Mouse (Mus musculus) midbrain, embryonic 14.5 days (tissue): ENCODE measurements around the gene Armc7. TPM values are rescaled to one million over a fixed set of nuclear protein-coding genes. Genes with fewer than 3 reads are reported as not detected.
"Not testable (repeated sequence)": the region's sequence is repeated elsewhere in the genome, so short reads cannot be mapped to it uniquely, and the experiment has no call there.

ENCODE experiments used
- ATAC-seq: fragments of 200-750 bp; cut with Nextera tagmentation; 2 replicates; pipeline ENCODE4 v1.8.0; 2017; ENCODE audit warnings: moderate number of reproducible peaks, moderate library complexity; ENCODE audit not compliant: low FRiP score, low TSS enrichment
- DNase-seq: peaks from one replicate; pipeline ENCODE4 v3.0.0-alpha.2; 2015
- H3K27ac ChIP-seq: fragments of 300-500 bp; sonication (generic); replicated peaks from 2 replicates; pipeline ENCODE4 v1.5.1; 2014; ENCODE audit warnings: mild to moderate bottlenecking, low read depth, low read length, moderate library complexity
- H3K27me3 ChIP-seq: fragments of 300-500 bp; sonication (generic); 2 replicates; pipeline ENCODE4 v1.6.1; 2014; ENCODE audit warnings: low read length, control low read depth, mixed read lengths; ENCODE audit not compliant: control insufficient read depth, insufficient read depth
- H3K36me3 ChIP-seq: fragments of 300-500 bp; sonication (generic); 2 replicates; pipeline ENCODE4 v1.6.1; 2014; ENCODE audit warnings: low read length, control low read depth; ENCODE audit not compliant: control insufficient read depth, insufficient read depth
- H3K4me1 ChIP-seq: fragments of 300-500 bp; sonication (generic); 2 replicates; pipeline ENCODE4 v1.6.1; 2014; ENCODE audit warnings: mild to moderate bottlenecking, antibody characterized with exemption, low read length, control low read depth; ENCODE audit not compliant: control insufficient read depth, insufficient read depth
- H3K4me2 ChIP-seq: fragments of 300-500 bp; sonication (generic); 2 replicates; pipeline ENCODE4 v1.6.1; 2014; ENCODE audit warnings: mild to moderate bottlenecking, low read length, moderate library complexity
- H3K4me3 ChIP-seq: fragments of 300-500 bp; sonication (generic); replicated peaks from 2 replicates; pipeline ENCODE4 v1.5.1; 2014; ENCODE audit warnings: low read depth, low read length
- H3K9ac ChIP-seq: fragments of 300-500 bp; sonication (generic); replicated peaks from 2 replicates; pipeline ENCODE4 v1.6.1; 2014; ENCODE audit warnings: mild to moderate bottlenecking, low read length, moderate library complexity
- H3K9me3 ChIP-seq: fragments of 300-500 bp; sonication (generic); 2 replicates; pipeline ENCODE4 v1.6.1; 2016; ENCODE audit warnings: low read length, control low read depth, mixed read lengths; ENCODE audit not compliant: control insufficient read depth
- WGBS: fragments of 180-500 bp; shearing (Covaris S2); extraction: QIAGEN DNeasy Blood & Tissue Kit; methylation state at CpG from one replicate; pipeline ENCODE4 v1.1.7; 2014; 5-methylcytosine and 5-hydroxymethylcytosine counted together
- polyA plus RNA-seq: library from polyadenylated mRNA; unstranded; fragments of >200 nt; fragmentation: Nextera tagmentation; extraction: Ambion mirVana; gene quantifications from 2 replicates; pipeline ENCODE4 v1.2.1, GENCODE M21; 2014

The Armc7 gene
- polyA plus RNA-seq, 1 experiment from 2014 or later, result 16.3 TPM

- Histone ChIP-seq H3K27me3 (no peaks in the 10 kb centered on the region), H3K36me3 (no peaks in the 10 kb centered on the region), H3K9me3 (no peaks in the 10 kb centered on the region), H3K27ac (no peak within 1 kb of the TSS), H3K4me1 (no peaks in the 10 kb centered on the region), H3K4me3 (no peak within 1 kb of the TSS), H3K9ac (no peak within 1 kb of the TSS; the same call in 1 of the 2 replicates), H3K4me2 (no peak within 1 kb of the TSS)
- ATAC-seq (no peak), DNase-seq (no peak)
- WGBS, result 81% methylated on average over 16 of the region's 16 CpGs
These were observed 13.1 kb upstream of the Armc7 start, which contains the start of gene Slc16a5 for GRCm38 (mm10) chr11:115462243-115462891. TSS of gene Slc16a5 (plus strand) at chr11:115462474.

DNA sequence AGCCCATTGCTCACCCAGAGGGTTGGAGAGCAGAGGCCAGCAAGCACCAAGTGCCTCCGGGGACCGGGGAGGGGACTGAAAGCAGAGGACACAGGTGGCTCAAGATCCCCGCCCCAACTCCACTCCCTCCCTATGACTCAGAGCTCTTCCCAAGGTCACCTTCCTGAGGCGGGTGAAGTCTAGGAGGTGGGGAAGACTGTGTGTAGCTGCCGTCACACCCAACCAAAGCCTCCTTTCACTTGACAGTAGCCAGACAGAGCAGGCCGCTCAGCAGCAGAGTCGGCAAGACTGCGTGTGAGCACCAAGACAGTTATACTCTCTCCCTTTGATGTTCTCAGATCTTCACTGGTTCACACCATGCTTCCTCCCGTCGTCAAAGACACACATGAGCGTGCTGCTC is 12.1 kb upstream of the Armc7 start:
- Histone ChIP-seq H3K9ac (no peak overlapping the region), H3K27me3 (no peaks in the 10 kb centered on the region), H3K4me1 (no peaks in the 10 kb centered on the region), H3K4me3 (no peak overlapping the region), H3K36me3 (no peaks in the 10 kb centered on the region), H3K4me2 (no peak overlapping the region), H3K27ac (no peak overlapping the region), H3K9me3 (no peaks in the 10 kb centered on the region)
- no peak for DNase-seq
- 79% methylated on average over 11 of the region's 11 CpGs for WGBS
- no peak for ATAC-seq

DNA sequence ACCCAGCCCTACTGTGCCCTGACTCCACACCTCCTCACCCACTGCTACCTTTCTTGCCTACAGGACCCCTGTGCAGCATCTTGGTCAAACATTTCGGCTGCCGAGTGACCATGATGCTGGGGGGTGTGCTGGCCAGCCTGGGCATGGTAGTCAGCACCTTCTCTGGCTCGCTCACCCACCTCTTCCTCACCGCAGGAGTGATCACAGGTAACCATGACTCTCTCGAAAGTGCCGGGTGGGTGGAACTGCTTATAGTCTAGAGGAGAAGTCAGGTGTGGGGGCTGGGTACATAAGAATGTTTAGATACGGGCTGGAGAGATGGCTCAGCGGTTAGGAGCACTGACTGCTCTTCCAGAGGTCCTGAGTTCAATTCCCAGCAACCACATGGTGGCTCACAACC is 10.6 kb upstream of the Armc7 start:
- DNase-seq, result no peak
- H3K4me3 ChIP-seq, result no peak overlapping the region
- H3K27ac ChIP-seq, result no peak overlapping the region
- 85% methylated on average over 8 of the region's 8 CpGs for WGBS
- H3K27me3 ChIP-seq, result no peaks in the 10 kb centered on the region
- no peaks in the 10 kb centered on the region for H3K36me3 ChIP-seq
- no peaks in the 10 kb centered on the region for H3K4me1 ChIP-seq
- no peak overlapping the region for H3K9ac ChIP-seq
- no peak overlapping the region for H3K4me2 ChIP-seq
- no peak for ATAC-seq
- no peaks in the 10 kb centered on the region for H3K9me3 ChIP-seq

DNA sequence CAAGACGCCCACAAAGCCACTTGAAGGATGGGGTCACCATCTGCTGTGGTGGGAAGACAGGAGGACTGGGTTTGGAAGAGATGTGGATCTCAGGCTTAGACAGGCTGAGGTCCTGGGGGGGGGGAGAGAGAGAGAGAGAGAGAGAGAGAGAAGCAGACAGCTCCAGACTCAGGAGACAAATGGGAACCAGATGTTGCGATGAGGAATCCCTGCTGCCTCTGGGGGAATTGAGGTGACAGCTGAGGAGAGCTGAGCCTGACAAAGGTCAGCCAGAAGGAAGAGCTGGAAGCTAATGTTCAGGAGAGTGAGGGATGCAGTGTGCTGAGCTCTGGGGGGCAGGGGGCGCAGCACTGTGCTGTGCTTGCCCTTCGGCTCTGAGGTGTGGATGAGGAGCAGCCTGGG is 8.2 kb upstream of the Armc7 start:
- Histone ChIP-seq H3K9me3 (no peaks in the 10 kb centered on the region), H3K27ac (no peak overlapping the region), H3K4me2 (no peak overlapping the region), H3K4me3 (no peak overlapping the region), H3K36me3 (no peaks in the 10 kb centered on the region), H3K9ac (no peak overlapping the region), H3K4me1 (no peaks in the 10 kb centered on the region), H3K27me3 (no peaks in the 10 kb centered on the region)
- DNase-seq (no peak), ATAC-seq (no peak)
- 49% methylated on average over 4 of the region's 4 CpGs for WGBS

GRCm38 (mm10) chr11:115472183-115472582 is 3.3 kb upstream of the Armc7 start:
- Histone ChIP-seq H3K9ac (no peak overlapping the region), H3K4me1 (peaks cover 31% of the 10 kb centered on the region), H3K9me3 (no peaks in the 10 kb centered on the region), H3K4me3 (no peak overlapping the region), H3K4me2 (no peak overlapping the region), H3K27ac (no peak overlapping the region), H3K36me3 (no peaks in the 10 kb centered on the region), H3K27me3 (no peaks in the 10 kb centered on the region)
- ATAC-seq (no peak), DNase-seq (no peak)
- WGBS, result 82% methylated on average over 7 of the region's 7 CpGs

DNA sequence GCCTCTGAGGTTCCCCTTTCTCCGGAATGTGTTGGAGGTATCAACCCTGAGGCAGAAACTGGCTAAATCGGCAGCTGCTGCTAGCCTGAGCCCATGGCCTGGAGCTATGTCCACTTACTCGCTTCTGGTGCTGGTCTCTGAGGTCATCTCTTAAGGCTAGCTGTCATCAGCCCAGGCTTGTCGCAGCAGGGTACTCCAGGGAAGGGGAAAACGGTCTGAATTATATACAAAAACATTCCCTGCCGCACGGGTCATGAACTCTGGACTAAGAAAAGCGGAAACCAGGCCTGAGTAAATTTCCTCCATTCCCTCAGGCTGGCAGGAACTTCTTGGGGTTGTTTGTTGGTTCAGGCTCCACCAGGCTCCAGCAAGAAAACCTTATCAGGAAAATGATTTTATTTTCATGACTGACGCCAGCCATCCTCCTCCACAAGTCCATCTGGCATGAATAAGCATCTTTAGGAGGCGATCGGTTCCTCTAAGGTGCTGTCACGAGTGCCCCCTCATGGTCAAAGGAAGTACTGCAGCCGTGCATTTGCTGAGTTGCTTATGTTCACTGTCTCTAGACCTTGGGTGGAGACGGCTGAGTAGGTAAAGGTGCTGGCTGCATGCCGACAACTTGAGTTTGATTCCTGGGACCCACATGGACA is 1.7 kb upstream of the Armc7 start:
- peaks cover 33% of the 10 kb centered on the region for H3K4me1 ChIP-seq
- no peaks in the 10 kb centered on the region for H3K27me3 ChIP-seq
- no peak overlapping the region for H3K4me3 ChIP-seq
- DNase-seq (peak; percentile 96), ATAC-seq (peak; percentile 9; the same call in 1 of the 2 replicates)
- WGBS, result 22% methylated on average over 15 of the region's 15 CpGs
- no peaks in the 10 kb centered on the region for H3K36me3 ChIP-seq
- 0 out of 2 replicates have a peak overlapping the region, but pooled peaks have one; percentile 17 for H3K4me2 ChIP-seq
- H3K27ac ChIP-seq, result peak overlapping the region; percentile 88; the same call in 1 of the 2 replicates
- H3K9ac ChIP-seq, result no peak overlapping the region
- no peaks in the 10 kb centered on the region for H3K9me3 ChIP-seq

- Histone ChIP-seq H3K4me2 (peak overlapping the region; percentile 94), H3K4me1 (peaks cover 33% of the 10 kb centered on the region), H3K4me3 (peak overlapping the region; percentile 87), H3K9me3 (no peaks in the 10 kb centered on the region), H3K9ac (peak overlapping the region; percentile 72), H3K36me3 (peaks cover 5% of the 10 kb centered on the region; the same call in 1 of the 2 replicates), H3K27me3 (no peaks in the 10 kb centered on the region), H3K27ac (0 out of 2 replicates have a peak overlapping the region, but pooled peaks have one; percentile 88)
- ATAC-seq, result peak; percentile 19; the same call in 1 of the 2 replicates
- DNase-seq, result no peak
- 3% methylated on average over 28 of the region's 28 CpGs for WGBS
These were observed 331 bp downstream of the Armc7 start for GRCm38 (mm10) chr11:115475758-115476237.

GRCm38 (mm10) chr11:115476630-115477029 is 1.2 kb downstream of the Armc7 start:
- peaks cover 33% of the 10 kb centered on the region for H3K4me1 ChIP-seq
- H3K27ac ChIP-seq, DNase-seq, H3K27me3 ChIP-seq, H3K4me3 ChIP-seq, H3K36me3 ChIP-seq, H3K9ac ChIP-seq, H3K9me3 ChIP-seq, ATAC-seq: not testable (repeated sequence)
- peak overlapping the region; percentile 94 for H3K4me2 ChIP-seq
- WGBS, result 82% methylated on average over 4 of the region's 4 CpGs
